Mouse (Mus musculus): ENCODE measurements around the gene Zfp36l1. TPM values are rescaled to one million over a fixed set of nuclear protein-coding genes. Genes with fewer than 3 reads are reported as not detected.
A peak's percentile ranks its signal among the peaks of the same experiment; 100 is the strongest.

The Zfp36l1 gene
- polyA plus RNA-seq, 1 experiment from 2014 or later: 145 TPM

- Histone ChIP-seq H3K4me1 (ENCODE audit: control insufficient read depth, insufficient read depth, low read length) (peaks cover 46% of the 10 kb centered on the region), H3K27me3 (replicated peaks; ENCODE audit: control insufficient read depth, insufficient read depth, low read length) (no peaks in the 10 kb centered on the region), H3K9ac (ENCODE audit: low read depth, low read length) (no peak overlapping the region), H3K4me3 (ENCODE audit: low read depth, low read length) (no peak overlapping the region), H3K27ac (replicated peaks; ENCODE audit: low read depth, low read length) (peak overlapping the region; percentile 91), H3K9me3 (ENCODE audit: control insufficient read depth, low read length) (no peaks in the 10 kb centered on the region), H3K36me3 (ENCODE audit: control insufficient read depth, insufficient read depth, low read length) (no peaks in the 10 kb centered on the region), H3K4me2 (ENCODE audit: low read depth, low read length) (no peak overlapping the region)
- 38% methylated on average over 7 of the region's 7 CpGs for WGBS
- no peak for ATAC-seq (ENCODE audit: low read depth)
- DNase-seq (ENCODE audit: low spot score): no peak
Observed at GRCm38 (mm10) chr12:80063402-80064150, 49.2 kb downstream of the Zfp36l1 start.

DNA sequence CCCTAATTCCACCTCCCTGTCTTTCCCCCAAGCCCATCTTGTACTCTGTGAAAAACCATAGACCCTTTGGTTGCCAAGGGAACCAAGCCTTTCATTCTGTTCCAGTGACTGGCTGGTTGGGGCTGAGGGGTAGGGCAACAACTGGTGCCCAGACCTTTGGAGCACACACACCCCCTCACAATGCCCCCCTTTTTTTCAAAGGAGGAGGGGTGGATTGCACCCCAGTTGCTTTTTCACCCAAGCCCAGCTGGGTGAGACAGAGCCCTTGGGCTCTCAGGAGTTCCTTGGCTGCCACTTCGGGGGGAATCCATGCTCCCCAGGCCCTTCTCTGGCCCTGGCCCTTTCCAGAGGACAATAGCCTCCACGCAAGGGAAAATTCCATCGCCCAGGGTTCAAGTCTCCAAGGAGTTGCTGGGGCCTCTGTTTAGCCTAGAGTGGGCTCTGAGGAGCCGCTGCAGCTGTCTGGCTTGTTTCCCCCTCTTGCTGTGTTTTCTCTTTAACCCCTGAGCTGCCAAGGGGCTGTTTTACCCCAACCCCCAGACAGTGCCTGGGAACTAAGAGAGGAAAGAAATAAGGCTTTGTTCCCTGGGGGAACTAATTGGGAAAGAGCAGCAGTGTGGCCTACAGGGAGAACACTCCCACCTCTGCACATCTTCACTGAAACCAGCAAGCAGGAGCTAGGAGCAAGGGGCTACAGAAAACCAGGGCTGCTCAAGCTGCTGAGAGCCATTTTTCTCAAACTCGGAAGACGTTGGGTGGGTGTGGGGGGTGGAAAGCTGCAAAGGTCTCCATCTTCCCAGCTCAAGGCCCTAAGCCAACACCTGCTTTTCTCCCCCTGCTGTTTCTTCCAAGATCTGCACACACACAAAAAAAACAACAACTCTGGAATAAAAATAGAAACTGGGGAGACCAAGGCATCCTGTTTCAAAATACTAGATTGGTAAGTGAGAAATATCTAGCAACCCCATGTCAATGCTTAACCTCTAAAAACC, 50.1 kb downstream of the Zfp36l1 start:
- DNase-seq (ENCODE audit: low spot score): peak; percentile 92
- Histone ChIP-seq H3K27me3 (replicated peaks; ENCODE audit: control insufficient read depth, insufficient read depth, low read length) (no peaks in the 10 kb centered on the region), H3K4me3 (ENCODE audit: low read depth, low read length) (no peak overlapping the region), H3K4me2 (ENCODE audit: low read depth, low read length) (peak overlapping the region; percentile 32), H3K27ac (replicated peaks; ENCODE audit: low read depth, low read length) (peak overlapping the region; percentile 91), H3K36me3 (ENCODE audit: control insufficient read depth, insufficient read depth, low read length) (no peaks in the 10 kb centered on the region), H3K4me1 (ENCODE audit: control insufficient read depth, insufficient read depth, low read length) (peaks cover 46% of the 10 kb centered on the region), H3K9me3 (ENCODE audit: control insufficient read depth, low read length) (no peaks in the 10 kb centered on the region), H3K9ac (ENCODE audit: low read depth, low read length) (peak overlapping the region; percentile 46)
- WGBS: 2% methylated on average over 6 of the region's 6 CpGs
- ATAC-seq (ENCODE audit: low read depth): peak; percentile 92

- Histone ChIP-seq H3K36me3 (ENCODE audit: control insufficient read depth, insufficient read depth, low read length) (no peaks in the 10 kb centered on the region), H3K9me3 (ENCODE audit: control insufficient read depth, low read length) (no peaks in the 10 kb centered on the region), H3K4me3 (ENCODE audit: low read depth, low read length) (no peak overlapping the region), H3K9ac (ENCODE audit: low read depth, low read length) (0 out of 2 replicates have a peak overlapping the region, but pooled peaks have one; percentile 11), H3K27ac (replicated peaks; ENCODE audit: low read depth, low read length) (peak overlapping the region; percentile 91), H3K4me2 (ENCODE audit: low read depth, low read length) (peak overlapping the region; percentile 32; the same call in 1 of the 2 replicates), H3K4me1 (ENCODE audit: control insufficient read depth, insufficient read depth, low read length) (peaks cover 46% of the 10 kb centered on the region), H3K27me3 (replicated peaks; ENCODE audit: control insufficient read depth, insufficient read depth, low read length) (no peaks in the 10 kb centered on the region)
- 20% methylated on average over 5 of the region's 5 CpGs for WGBS
- DNase-seq (ENCODE audit: low spot score) (peak; percentile 42), ATAC-seq (ENCODE audit: low read depth) (no peak)
Observed at GRCm38 (mm10) chr12:80061810-80062209, 51.0 kb downstream of the Zfp36l1 start.

DNA sequence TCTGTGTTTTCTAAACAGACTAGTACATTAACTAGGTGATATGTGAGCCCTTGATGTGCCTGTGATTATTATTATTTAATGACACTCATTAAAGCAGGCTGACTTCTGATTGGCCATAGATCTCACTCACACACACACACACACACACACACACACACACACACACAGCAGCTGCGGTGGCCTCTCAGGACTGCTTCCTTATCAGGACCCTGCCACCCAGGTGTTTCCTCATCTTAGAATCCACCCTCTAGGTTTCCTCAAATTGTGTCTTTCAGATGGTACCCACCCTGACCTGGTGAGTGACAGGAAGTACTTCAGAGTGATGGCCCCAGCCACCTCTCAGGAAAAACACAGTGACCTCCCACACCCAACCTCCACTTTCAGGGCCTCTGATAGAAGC, 52.0 kb downstream of the Zfp36l1 start:
- Histone ChIP-seq H3K27me3 (replicated peaks; ENCODE audit: control insufficient read depth, insufficient read depth, low read length) (no peaks in the 10 kb centered on the region), H3K4me2 (ENCODE audit: low read depth, low read length) (no peak overlapping the region), H3K4me3 (ENCODE audit: low read depth, low read length) (no peak overlapping the region), H3K27ac (replicated peaks; ENCODE audit: low read depth, low read length) (no peak overlapping the region), H3K9me3 (ENCODE audit: control insufficient read depth, low read length) (no peaks in the 10 kb centered on the region), H3K36me3 (ENCODE audit: control insufficient read depth, insufficient read depth, low read length) (no peaks in the 10 kb centered on the region), H3K4me1 (ENCODE audit: control insufficient read depth, insufficient read depth, low read length) (peaks cover 46% of the 10 kb centered on the region), H3K9ac (ENCODE audit: low read depth, low read length) (no peak overlapping the region)
- ATAC-seq (ENCODE audit: low read depth) (no peak), DNase-seq (ENCODE audit: low spot score) (no peak)
- 75% methylated on average over 1 of the region's 1 CpGs for WGBS

GRCm38 (mm10) chr12:80060338-80060737, 52.5 kb downstream of the Zfp36l1 start:
- Histone ChIP-seq H3K36me3 (ENCODE audit: control insufficient read depth, insufficient read depth, low read length) (no peaks in the 10 kb centered on the region), H3K27ac (replicated peaks; ENCODE audit: low read depth, low read length) (peak overlapping the region; percentile 1; the same call in 1 of the 2 replicates), H3K9ac (ENCODE audit: low read depth, low read length) (no peak overlapping the region), H3K27me3 (replicated peaks; ENCODE audit: control insufficient read depth, insufficient read depth, low read length) (no peaks in the 10 kb centered on the region), H3K4me1 (ENCODE audit: control insufficient read depth, insufficient read depth, low read length) (peaks cover 46% of the 10 kb centered on the region), H3K4me3 (ENCODE audit: low read depth, low read length) (no peak overlapping the region), H3K4me2 (ENCODE audit: low read depth, low read length) (no peak overlapping the region), H3K9me3 (ENCODE audit: control insufficient read depth, low read length) (no peaks in the 10 kb centered on the region)
- peak; percentile 43 for DNase-seq (ENCODE audit: low spot score)
- 51% methylated on average over 9 of the region's 9 CpGs for WGBS
- no peak for ATAC-seq (ENCODE audit: low read depth)

GRCm38 (mm10) chr12:80059773-80060328, 53.0 kb downstream of the Zfp36l1 start:
- no peak for DNase-seq (ENCODE audit: low spot score)
- Histone ChIP-seq H3K36me3 (ENCODE audit: control insufficient read depth, insufficient read depth, low read length) (no peaks in the 10 kb centered on the region), H3K27ac (replicated peaks; ENCODE audit: low read depth, low read length) (peak overlapping the region; percentile 1), H3K4me1 (ENCODE audit: control insufficient read depth, insufficient read depth, low read length) (peaks cover 45% of the 10 kb centered on the region), H3K9ac (ENCODE audit: low read depth, low read length) (no peak overlapping the region), H3K9me3 (ENCODE audit: control insufficient read depth, low read length) (no peaks in the 10 kb centered on the region), H3K4me3 (ENCODE audit: low read depth, low read length) (no peak overlapping the region), H3K27me3 (replicated peaks; ENCODE audit: control insufficient read depth, insufficient read depth, low read length) (no peaks in the 10 kb centered on the region), H3K4me2 (ENCODE audit: low read depth, low read length) (no peak overlapping the region)
- ATAC-seq (ENCODE audit: low read depth): no peak
- 42% methylated on average over 5 of the region's 5 CpGs for WGBS

Other genes with a start within 250 kb of the Zfp36l1 start
- gene Actn1, start 147.4 kb upstream of the Zfp36l1 start, polyA plus RNA-seq (2014; fragmentation: Nextera tagmentation; extraction: Ambion mirVana): 33.0 and 34.6 TPM in 2 replicates